In genomic region chr5:135958367-135958766, GRCm38 (mm10) we compare ENCODE assay signal across 8 mouse cellular contexts. TPM values are rescaled to one million over a fixed set of nuclear protein-coding genes. Genes with fewer than 3 reads are reported as not detected.
DNase-seq lines count a peak whose midpoint lies in the region; ATAC-seq lines count a peak whose summit lies in the region.

No protein-coding gene starts in this region.

- H3K27ac ChIP-seq in heart, embryonic 15.5 days, result peak overlapping the region; percentile 86
- H3K27ac ChIP-seq in hindbrain, embryonic 13.5 days, result peak overlapping the region; percentile 89
- no peak overlapping the region for H3K27ac ChIP-seq in midbrain, embryonic 11.5 days (ENCODE audit: low read depth, low read length)

- peak overlapping the region; percentile 58; the same call in 1 of the 2 replicates for H3K4me2 ChIP-seq in heart, embryonic 15.5 days
- H3K4me2 ChIP-seq in hindbrain, embryonic 13.5 days, result peak overlapping the region; percentile 54; the same call in 1 of the 2 replicates
- no peak overlapping the region for H3K4me2 ChIP-seq in midbrain, embryonic 11.5 days

- no peak overlapping the region for H3K9ac ChIP-seq in heart, embryonic 15.5 days
- H3K9ac ChIP-seq in hindbrain, embryonic 13.5 days, result no peak overlapping the region
- H3K9ac ChIP-seq in midbrain, embryonic 11.5 days (ENCODE audit: low read length), result no peak overlapping the region

- no peaks in the 10 kb centered on the region for H3K27me3 ChIP-seq in heart, embryonic 15.5 days
- H3K27me3 ChIP-seq in hindbrain, embryonic 13.5 days, result no peaks in the 10 kb centered on the region
- H3K27me3 ChIP-seq in midbrain, embryonic 11.5 days (ENCODE audit: control insufficient read depth, insufficient read depth, low read length), result no peaks in the 10 kb centered on the region

- H3K36me3 ChIP-seq in heart, embryonic 15.5 days, result no peaks in the 10 kb centered on the region
- H3K36me3 ChIP-seq in hindbrain, embryonic 13.5 days, result no peaks in the 10 kb centered on the region
- H3K36me3 ChIP-seq in midbrain, embryonic 11.5 days (ENCODE audit: control insufficient read depth, insufficient read depth, low read length), result no peaks in the 10 kb centered on the region

- 91% methylated on average over 4 of the region's 4 CpGs for WGBS in heart, embryonic 15.5 days
- 87% methylated on average over 4 of the region's 4 CpGs for WGBS in hindbrain, embryonic 13.5 days
- 91% methylated on average over 4 of the region's 4 CpGs for WGBS in midbrain, embryonic 11.5 days

- no peak for ATAC-seq in heart, embryonic 15.5 days (replicated peaks; ENCODE audit: insufficient number of reproducible peaks, insufficient read depth, low FRiP score, low read depth)
- no peak for ATAC-seq in hindbrain, embryonic 13.5 days (ENCODE audit: low FRiP score)
- no peak for ATAC-seq in midbrain, embryonic 11.5 days (ENCODE audit: low FRiP score)

- H3K9me3 ChIP-seq in heart, embryonic 15.5 days (replicated peaks), result no peaks in the 10 kb centered on the region
- H3K9me3 ChIP-seq in hindbrain, embryonic 13.5 days, result no peaks in the 10 kb centered on the region
- no peaks in the 10 kb centered on the region for H3K9me3 ChIP-seq in midbrain, embryonic 11.5 days (ENCODE audit: control insufficient read depth, low read length)

- intact Hi-C loops in heart, postnatal 14 days (cut with DNase I), result loop anchor here (10.0 kb wide), 1 partner anchor 264 kb away; no protein-coding TSS in a partner anchor
- intact Hi-C loops in left cerebral cortex, postnatal 36 days (cut with DNase I), result no loop called here

- no peak for DNase-seq in heart, postnatal 14 days
- DNase-seq in ZHBTc4 (ENCODE audit: low read depth, low spot score), result peak; percentile 18
- DNase-seq in midbrain, embryonic 11.5 days (ENCODE audit: low spot score, missing footprints), result peak; percentile 83
- DNase-seq in gastrocnemius, postnatal 25 days, result no peak
- no peak for DNase-seq in testis, postnatal 14 days (ENCODE audit: low spot score)
- no peak for DNase-seq in left cerebral cortex, postnatal 36 days (ENCODE audit: low spot score in 2 of 2)

- peaks cover 21% of the 10 kb centered on the region for H3K4me1 ChIP-seq in heart, embryonic 15.5 days (replicated peaks)
- peaks cover 33% of the 10 kb centered on the region for H3K4me1 ChIP-seq in hindbrain, embryonic 13.5 days (replicated peaks)
- peaks cover 11% of the 10 kb centered on the region for H3K4me1 ChIP-seq in midbrain, embryonic 11.5 days (ENCODE audit: control insufficient read depth, insufficient read depth, low read length)

- H3K4me3 ChIP-seq in heart, embryonic 15.5 days, result no peak overlapping the region
- no peak overlapping the region for H3K4me3 ChIP-seq in hindbrain, embryonic 13.5 days
- no peak overlapping the region for H3K4me3 ChIP-seq in midbrain, embryonic 11.5 days (ENCODE audit: low read depth, low read length)

RNA-seq across cellular contexts. Expression of gene Ssc4d, which starts 16.0 kb away (rescaled TPM):
- polyA plus RNA-seq in heart, embryonic 15.5 days (2015; fragmentation: Nextera tagmentation; extraction: Ambion mirVana), result 0.44 and 0.86 TPM in 2 replicates
- total RNA-seq in heart, postnatal 14 days (2021), result 1 to 10 TPM in 1 of 2 experiments, under 1 TPM in 1; 0.41 to 1.3 TPM
- polyA plus RNA-seq in hindbrain, embryonic 13.5 days (2015; fragmentation: Nextera tagmentation; extraction: Ambion mirVana), result 0.61 and 1.4 TPM in 2 replicates
- 0.68 and 0.86 TPM in 2 replicates for polyA plus RNA-seq in midbrain, embryonic 11.5 days (2014; fragmentation: Nextera tagmentation; extraction: Ambion mirVana)
- total RNA-seq in gastrocnemius, postnatal 25 days (2021), result 1 to 10 TPM in 1 of 2 experiments, under 1 TPM in 1; 0.67 to 1.2 TPM
- 1 to 10 TPM; 1.4 TPM for total RNA-seq in left cerebral cortex, postnatal 36 days (2021)

RNA-seq across cellular contexts. Expression of gene Zp3, which starts 21.5 kb away (rescaled TPM):
- polyA plus RNA-seq in heart, embryonic 15.5 days (2015; fragmentation: Nextera tagmentation; extraction: Ambion mirVana), result not detected in 2 replicates
- not detected for total RNA-seq in heart, postnatal 14 days (2021)
- 0.17 TPM in 1 of 2 replicates, not detected in the other for polyA plus RNA-seq in hindbrain, embryonic 13.5 days (2015; fragmentation: Nextera tagmentation; extraction: Ambion mirVana)
- polyA plus RNA-seq in midbrain, embryonic 11.5 days (2014; fragmentation: Nextera tagmentation; extraction: Ambion mirVana), result not detected in 2 replicates
- total RNA-seq in gastrocnemius, postnatal 25 days (2021), result not detected
- total RNA-seq in left cerebral cortex, postnatal 36 days (2021), result not detected

RNA-seq across cellular contexts. Expression of gene Ywhag, which starts 24.0 kb away (rescaled TPM):
- 150 and 166 TPM in 2 replicates for polyA plus RNA-seq in heart, embryonic 15.5 days (2015; fragmentation: Nextera tagmentation; extraction: Ambion mirVana)
- total RNA-seq in heart, postnatal 14 days (2021), result 100 to 1,000 TPM; 284 to 301 TPM
- 646 and 674 TPM in 2 replicates for polyA plus RNA-seq in hindbrain, embryonic 13.5 days (2015; fragmentation: Nextera tagmentation; extraction: Ambion mirVana)
- polyA plus RNA-seq in midbrain, embryonic 11.5 days (2014; fragmentation: Nextera tagmentation; extraction: Ambion mirVana), result 182 and 188 TPM in 2 replicates
- total RNA-seq in gastrocnemius, postnatal 25 days (2021), result 100 to 1,000 TPM; 282 to 288 TPM
- total RNA-seq in left cerebral cortex, postnatal 36 days (2021), result 1,000 to 10,000 TPM; 1,175 to 1,315 TPM

RNA-seq across cellular contexts. Expression of gene Dtx2, which starts 36.2 kb away (rescaled TPM):
- polyA plus RNA-seq in heart, embryonic 15.5 days (2015; fragmentation: Nextera tagmentation; extraction: Ambion mirVana), result 18.5 and 21.5 TPM in 2 replicates
- total RNA-seq in heart, postnatal 14 days (2021), result 1 to 10 TPM; 8.5 to 8.9 TPM
- polyA plus RNA-seq in hindbrain, embryonic 13.5 days (2015; fragmentation: Nextera tagmentation; extraction: Ambion mirVana), result 25.6 and 28.3 TPM in 2 replicates
- polyA plus RNA-seq in midbrain, embryonic 11.5 days (2014; fragmentation: Nextera tagmentation; extraction: Ambion mirVana), result 23.2 and 29.6 TPM in 2 replicates
- 1 to 10 TPM; 5.9 to 7.3 TPM for total RNA-seq in gastrocnemius, postnatal 25 days (2021)
- total RNA-seq in left cerebral cortex, postnatal 36 days (2021), result 1 to 10 TPM; 7.7 to 8.4 TPM

Comparison
In these comparisons a context has a peak if more than half of its experiments do, and no peak if none do; other contexts are left out.
1. DNase-seq: peak in ZHBTc4 (single experiment) and midbrain, embryonic 11.5 days (single experiment); none in heart, postnatal 14 days (0 of 2), gastrocnemius, postnatal 25 days (single experiment), testis, postnatal 14 days (single experiment) and left cerebral cortex, postnatal 36 days (0 of 2).